Mouse (Mus musculus) midbrain, embryonic 14.5 days (tissue): ENCODE measurements around the gene Tmem217. TPM values are rescaled to one million over a fixed set of nuclear protein-coding genes. Genes with fewer than 3 reads are reported as not detected.

Experiments
- ATAC-seq: fragments of 200-750 bp; cut with Nextera tagmentation; 2 replicates; pipeline ENCODE4 v1.8.0; 2017; ENCODE audit warnings: moderate number of reproducible peaks, moderate library complexity; ENCODE audit not compliant: low FRiP score, low TSS enrichment
- DNase-seq: peaks from one replicate; pipeline ENCODE4 v3.0.0-alpha.2; 2015
- H3K27ac ChIP-seq: fragments of 300-500 bp; sonication (generic); replicated peaks from 2 replicates; pipeline ENCODE4 v1.5.1; 2014; ENCODE audit warnings: mild to moderate bottlenecking, low read depth, low read length, moderate library complexity
- H3K27me3 ChIP-seq: fragments of 300-500 bp; sonication (generic); 2 replicates; pipeline ENCODE4 v1.6.1; 2014; ENCODE audit warnings: low read length, control low read depth, mixed read lengths; ENCODE audit not compliant: control insufficient read depth, insufficient read depth
- H3K36me3 ChIP-seq: fragments of 300-500 bp; sonication (generic); 2 replicates; pipeline ENCODE4 v1.6.1; 2014; ENCODE audit warnings: low read length, control low read depth; ENCODE audit not compliant: control insufficient read depth, insufficient read depth
- H3K4me1 ChIP-seq: fragments of 300-500 bp; sonication (generic); 2 replicates; pipeline ENCODE4 v1.6.1; 2014; ENCODE audit warnings: mild to moderate bottlenecking, antibody characterized with exemption, low read length, control low read depth; ENCODE audit not compliant: control insufficient read depth, insufficient read depth
- H3K4me2 ChIP-seq: fragments of 300-500 bp; sonication (generic); 2 replicates; pipeline ENCODE4 v1.6.1; 2014; ENCODE audit warnings: mild to moderate bottlenecking, low read length, moderate library complexity
- H3K4me3 ChIP-seq: fragments of 300-500 bp; sonication (generic); replicated peaks from 2 replicates; pipeline ENCODE4 v1.5.1; 2014; ENCODE audit warnings: low read depth, low read length
- H3K9ac ChIP-seq: fragments of 300-500 bp; sonication (generic); replicated peaks from 2 replicates; pipeline ENCODE4 v1.6.1; 2014; ENCODE audit warnings: mild to moderate bottlenecking, low read length, moderate library complexity
- H3K9me3 ChIP-seq: fragments of 300-500 bp; sonication (generic); 2 replicates; pipeline ENCODE4 v1.6.1; 2016; ENCODE audit warnings: low read length, control low read depth, mixed read lengths; ENCODE audit not compliant: control insufficient read depth
- WGBS: fragments of 180-500 bp; shearing (Covaris S2); extraction: QIAGEN DNeasy Blood & Tissue Kit; methylation state at CpG from one replicate; pipeline ENCODE4 v1.1.7; 2014; 5-methylcytosine and 5-hydroxymethylcytosine counted together
- polyA plus RNA-seq: library from polyadenylated mRNA; unstranded; fragments of >200 nt; fragmentation: Nextera tagmentation; extraction: Ambion mirVana; gene quantifications from 2 replicates; pipeline ENCODE4 v1.2.1, GENCODE M21; 2014

Gene Tmem217
- polyA plus RNA-seq, 1 experiment from 2014 or later, result 0.49 TPM

DNA sequence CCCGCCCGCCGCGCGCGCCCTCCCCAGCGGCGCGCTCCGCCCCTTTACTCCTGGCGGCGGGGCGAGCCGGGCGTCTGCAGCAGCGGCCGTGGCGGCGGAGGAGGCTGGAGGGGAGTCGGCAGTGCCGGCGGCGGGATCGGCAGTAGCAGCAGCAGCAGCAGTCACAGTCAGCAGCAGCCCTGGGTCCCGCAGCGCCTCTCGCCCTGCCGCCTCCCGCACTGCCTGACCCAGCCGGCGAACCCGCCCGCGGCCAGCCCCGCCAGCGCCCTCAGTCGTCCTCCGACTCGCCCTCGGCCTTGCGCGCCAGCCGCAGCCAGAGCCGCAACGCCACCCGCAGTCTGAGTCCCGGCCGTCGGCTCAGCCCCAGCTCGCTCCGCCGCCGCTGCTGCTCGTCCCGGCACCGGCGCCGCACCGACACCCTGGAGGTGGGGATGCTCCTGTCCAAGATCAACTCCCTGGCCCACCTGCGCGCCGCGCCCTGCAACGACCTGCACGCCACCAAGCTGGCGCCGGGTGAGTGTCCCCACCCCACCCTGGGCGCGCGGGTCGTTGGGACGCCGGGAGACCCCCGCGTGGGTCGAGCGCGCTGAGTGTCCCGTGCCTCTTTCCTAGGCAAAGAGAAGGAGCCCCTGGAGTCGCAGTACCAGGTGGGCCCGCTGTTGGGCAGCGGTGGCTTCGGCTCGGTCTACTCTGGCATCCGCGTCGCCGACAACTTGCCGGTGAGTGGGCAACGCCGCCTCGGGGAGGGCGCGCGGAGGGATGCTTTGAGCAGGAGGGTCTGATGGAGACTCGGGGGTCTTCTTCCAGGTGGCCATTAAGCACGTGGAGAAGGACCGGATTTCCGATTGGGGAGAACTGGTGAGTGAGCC, 61.2 kb downstream of the Tmem217 start, which contains the start of gene Pim1:
Gene Pim1 (plus strand): TSS at position 41 of the 869 bp plus-strand sequence.
- H3K9me3 ChIP-seq, result no peaks in the 10 kb centered on the region
- ATAC-seq (no peak; the same call in none of the 2 replicates), DNase-seq (peak; percentile 81)
- no peaks in the 10 kb centered on the region for H3K27me3 ChIP-seq
- H3K4me3 ChIP-seq, result peak within 1 kb of the TSS; percentile 79
- WGBS, result under 1% methylated on average over 93 of the region's 99 CpGs
- peak within 1 kb of the TSS; percentile 79 for H3K9ac ChIP-seq
- peaks cover 11% of the 10 kb centered on the region for H3K36me3 ChIP-seq
- H3K4me2 ChIP-seq, result peak within 1 kb of the TSS; percentile 95
- H3K27ac ChIP-seq, result peak within 1 kb of the TSS; percentile 95
- H3K4me1 ChIP-seq, result peaks cover 19% of the 10 kb centered on the region

DNA sequence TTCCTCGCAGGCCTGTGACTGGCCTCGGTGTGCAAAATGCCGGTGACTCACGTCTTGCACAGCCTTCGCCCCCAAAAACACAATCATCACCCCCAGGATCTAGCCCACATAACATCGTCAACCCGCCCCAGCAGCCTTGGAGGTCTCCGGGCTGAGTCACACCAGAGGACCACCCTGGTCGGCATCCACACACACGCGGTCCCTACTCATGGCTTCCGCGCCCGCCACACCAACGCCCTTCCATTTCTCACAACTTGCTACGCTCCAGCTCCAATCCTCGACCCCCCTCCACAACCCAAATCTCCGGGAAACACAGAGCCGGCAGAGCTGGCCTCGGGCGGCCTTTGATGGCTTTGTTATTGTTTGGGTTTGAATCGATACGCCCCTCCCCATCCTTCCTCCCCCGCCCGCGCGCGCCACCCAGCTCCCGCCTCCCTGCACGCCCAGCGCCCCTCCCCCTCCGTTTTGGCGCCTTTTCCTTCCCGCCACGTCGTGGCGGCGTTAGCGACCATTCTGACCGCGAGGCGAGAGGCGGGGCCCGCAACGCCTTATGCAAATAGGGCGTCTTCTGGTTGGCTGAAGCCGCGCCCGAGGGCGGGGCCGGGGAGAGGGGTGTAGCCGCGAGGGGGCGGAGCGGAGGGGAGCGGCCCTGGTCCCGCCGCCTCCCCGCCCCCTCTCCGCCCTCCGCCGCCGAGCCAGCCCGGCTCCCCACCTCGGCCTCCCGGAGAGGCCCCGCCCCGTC, 62.0 kb downstream of the Tmem217 start:
- Histone ChIP-seq H3K9me3 (no peaks in the 10 kb centered on the region), H3K27me3 (no peaks in the 10 kb centered on the region), H3K4me3 (peak overlapping the region; percentile 79), H3K9ac (peak overlapping the region; percentile 79), H3K4me1 (peaks cover 19% of the 10 kb centered on the region), H3K4me2 (peak overlapping the region; percentile 95), H3K27ac (peak overlapping the region; percentile 95), H3K36me3 (peaks cover 11% of the 10 kb centered on the region)
- WGBS, result under 1% methylated on average over 55 of the region's 68 CpGs
- DNase-seq (peak; percentile 100), ATAC-seq (peak; percentile 93)

DNA sequence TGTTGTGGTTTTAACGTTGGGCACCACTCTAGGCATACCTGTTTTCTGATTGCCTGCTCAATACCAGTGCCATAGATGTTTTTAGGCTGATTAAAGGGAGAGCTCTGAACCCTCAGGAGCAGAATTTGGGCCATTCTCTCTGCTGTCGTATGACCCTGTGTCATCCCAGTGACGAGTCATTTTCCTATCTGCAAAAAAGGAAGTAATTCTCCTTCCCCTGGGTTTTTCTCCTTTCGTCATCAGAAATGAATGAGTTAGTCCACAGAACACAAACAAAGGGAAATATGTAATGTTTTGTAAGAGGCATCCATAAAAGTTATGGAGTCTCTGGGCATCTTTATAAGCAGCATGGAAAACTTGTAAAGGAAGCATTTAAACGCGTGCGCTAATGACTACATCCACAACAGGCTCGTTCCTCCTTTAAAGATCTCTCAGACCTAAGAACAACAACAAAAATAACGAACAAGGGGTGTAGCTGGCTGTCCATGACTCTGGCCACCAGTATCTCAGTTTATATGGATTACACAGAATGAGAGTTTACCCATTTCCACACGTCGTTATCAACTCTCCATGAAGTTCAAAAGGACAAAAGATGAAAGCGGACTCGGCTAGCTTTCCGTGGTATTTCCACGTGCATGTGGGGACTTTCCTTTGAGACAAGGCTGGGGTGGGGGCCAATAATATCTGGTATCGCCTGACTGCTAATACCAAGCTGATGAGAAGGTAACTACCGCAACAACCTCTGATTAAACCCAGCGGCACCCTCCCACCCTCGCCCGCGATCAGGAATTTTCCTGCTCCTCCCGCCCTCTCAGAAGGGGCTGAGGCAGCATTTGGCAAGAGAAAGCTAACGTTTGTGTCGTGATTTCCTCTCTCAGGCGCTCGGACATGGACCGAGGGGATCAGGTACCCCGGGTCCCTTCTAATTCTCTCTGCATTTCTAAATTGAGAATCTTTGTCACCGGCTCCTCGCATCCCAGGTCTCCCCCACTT, 62.9 kb downstream of the Tmem217 start:
- Histone ChIP-seq H3K9ac (peak overlapping the region; percentile 79), H3K27me3 (no peaks in the 10 kb centered on the region), H3K4me1 (peaks cover 19% of the 10 kb centered on the region), H3K9me3 (no peaks in the 10 kb centered on the region), H3K27ac (peak overlapping the region; percentile 95), H3K4me2 (peak overlapping the region; percentile 95), H3K36me3 (peaks cover 5% of the 10 kb centered on the region), H3K4me3 (peak overlapping the region; percentile 79)
- DNase-seq (peak; percentile 74), ATAC-seq (no peak)
- 5% methylated on average over 30 of the region's 30 CpGs for WGBS

DNA sequence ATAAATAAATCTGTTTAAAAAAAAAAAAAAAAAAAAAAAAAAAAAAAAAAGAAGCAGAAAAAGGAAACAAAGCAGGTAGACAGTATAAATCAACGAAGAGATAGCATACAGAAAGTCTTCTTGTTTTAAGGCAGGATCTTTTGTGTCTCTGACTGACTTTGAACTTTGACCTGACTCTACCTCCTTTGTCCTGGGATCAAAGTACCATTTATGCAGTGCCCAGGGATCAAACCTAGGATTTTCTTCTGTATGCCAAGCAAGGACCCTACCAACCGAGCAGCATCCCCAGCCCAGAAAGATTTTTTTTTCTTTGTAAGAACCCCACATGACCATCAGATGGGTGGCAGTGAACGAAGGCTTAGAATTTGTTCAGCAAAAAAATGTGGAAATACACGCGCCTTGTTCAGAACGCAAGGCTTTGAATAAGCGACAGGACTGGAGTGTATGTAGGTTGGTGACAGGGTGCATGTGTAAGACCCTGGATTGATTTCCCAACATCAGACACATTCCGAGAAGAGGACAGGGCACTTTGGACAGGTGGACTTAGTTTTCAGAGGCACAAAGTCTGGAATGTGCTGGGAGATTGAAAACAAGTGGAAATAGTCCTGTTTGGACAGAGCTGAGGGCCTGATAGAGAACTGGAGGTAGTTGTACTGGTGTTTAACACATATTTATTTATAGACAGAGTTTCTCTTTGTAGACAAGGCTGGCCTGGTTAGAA, 63.8 kb downstream of the Tmem217 start:
- H3K9ac ChIP-seq, result peak overlapping the region; percentile 79; the same call in 1 of the 2 replicates
- DNase-seq (no peak), ATAC-seq (no peak)
- H3K9me3 ChIP-seq, result no peaks in the 10 kb centered on the region
- no peak overlapping the region for H3K27ac ChIP-seq
- WGBS, result 71% methylated on average over 8 of the region's 8 CpGs
- no peaks in the 10 kb centered on the region for H3K27me3 ChIP-seq
- peak overlapping the region; percentile 95 for H3K4me2 ChIP-seq
- H3K4me3 ChIP-seq, result no peak overlapping the region
- no peaks in the 10 kb centered on the region for H3K36me3 ChIP-seq
- peaks cover 19% of the 10 kb centered on the region for H3K4me1 ChIP-seq

DNA sequence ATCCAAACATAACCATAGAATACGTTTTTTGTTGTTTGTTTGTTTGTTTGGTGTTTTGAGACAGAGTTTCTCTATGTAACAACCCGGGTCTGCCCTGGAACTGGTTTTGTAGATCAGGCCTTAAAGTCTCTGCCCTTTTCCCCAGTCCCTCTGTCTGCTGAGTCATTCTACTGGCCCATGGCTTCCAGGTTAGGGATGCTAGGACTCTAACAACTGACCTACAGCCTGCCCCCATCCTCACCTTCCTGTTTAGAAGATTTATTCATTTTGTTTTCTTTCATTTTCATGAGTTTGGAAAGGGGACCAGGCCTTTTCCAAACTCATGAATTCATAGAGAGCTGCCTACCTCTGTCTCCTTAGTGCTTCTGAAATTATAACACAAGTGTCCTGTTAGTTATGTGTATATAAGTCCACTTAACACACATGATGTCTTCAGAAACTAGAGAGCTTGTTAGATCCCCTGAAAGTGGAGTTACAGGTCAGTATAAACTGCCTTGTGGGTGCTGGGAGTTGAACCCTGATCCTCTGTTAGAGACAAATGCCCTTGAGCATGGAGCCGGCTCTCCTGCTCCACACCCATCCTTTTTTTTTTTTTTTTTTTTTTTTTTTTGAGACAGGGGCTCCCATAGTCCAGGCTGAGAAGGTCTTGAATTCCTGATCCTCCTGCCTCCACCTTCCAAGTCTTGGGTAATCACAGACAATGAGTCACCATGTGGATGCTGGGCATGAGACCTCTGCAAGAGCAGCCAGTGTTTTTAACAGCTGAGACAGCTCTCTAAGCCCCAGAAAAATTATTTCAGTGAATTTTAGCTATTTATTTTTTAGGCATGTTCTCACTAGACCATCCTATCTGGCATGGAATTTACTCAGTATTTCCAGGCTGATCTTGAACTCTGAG, 66.6 kb downstream of the Tmem217 start:
- Histone ChIP-seq H3K4me3 (no peak overlapping the region), H3K4me1 (peaks cover 8% of the 10 kb centered on the region), H3K36me3 (no peaks in the 10 kb centered on the region), H3K4me2 (no peak overlapping the region), H3K9ac (no peak overlapping the region), H3K27ac (no peak overlapping the region), H3K9me3 (no peaks in the 10 kb centered on the region), H3K27me3 (no peaks in the 10 kb centered on the region)
- WGBS, result 79% methylated on average over 3 of the region's 3 CpGs
- no peak for ATAC-seq
- no peak for DNase-seq

DNA sequence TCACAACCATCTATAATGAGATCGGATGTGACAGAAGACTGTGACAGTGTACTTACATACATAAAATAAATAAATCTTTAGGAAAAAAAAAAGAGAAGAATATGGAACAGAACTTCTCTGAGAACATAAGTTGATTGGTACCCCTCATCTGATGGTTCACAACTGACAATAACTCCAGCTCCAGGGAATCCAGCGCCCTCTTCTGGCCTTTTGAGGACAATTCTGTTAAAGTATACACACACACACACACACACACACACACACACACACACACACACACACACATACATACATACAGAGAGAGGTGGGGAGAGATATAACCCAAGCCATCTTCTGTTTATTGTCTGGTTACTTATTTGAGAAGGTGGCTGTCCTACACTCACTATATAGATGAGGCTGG, 67.8 kb downstream of the Tmem217 start:
- Histone ChIP-seq H3K36me3 (no peaks in the 10 kb centered on the region), H3K27ac (no peak overlapping the region), H3K9ac (no peak overlapping the region), H3K4me3 (no peak overlapping the region), H3K27me3 (no peaks in the 10 kb centered on the region), H3K4me2 (no peak overlapping the region), H3K4me1 (peaks cover 7% of the 10 kb centered on the region), H3K9me3 (no peaks in the 10 kb centered on the region)
- DNase-seq (no peak), ATAC-seq (no peak)
- 89% methylated on average over 2 of the region's 2 CpGs for WGBS

DNA sequence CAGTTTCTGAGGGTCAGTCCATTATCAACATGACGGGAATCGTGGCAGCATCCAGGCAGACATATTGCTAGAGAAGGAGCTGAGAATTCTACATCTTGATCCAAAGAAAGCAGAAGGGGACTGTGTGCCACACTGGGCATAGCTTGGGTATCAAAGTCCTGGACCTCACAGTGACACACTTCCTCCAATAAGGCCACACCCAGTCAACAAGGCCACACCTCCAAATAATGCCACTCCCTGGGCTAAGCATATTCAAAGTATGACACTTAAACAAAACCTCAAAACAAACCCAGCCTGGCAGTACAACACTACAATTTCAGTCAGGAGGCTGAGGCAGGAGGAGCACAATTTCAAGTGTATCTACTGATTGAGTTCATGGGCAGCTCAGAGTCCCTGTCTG, 68.9 kb downstream of the Tmem217 start:
- no peak for DNase-seq
- H3K4me1 ChIP-seq, result no peaks in the 10 kb centered on the region
- 96% methylated on average over 2 of the region's 2 CpGs for WGBS

More for the DNA sequence above, 68.9 kb downstream of the Tmem217 start:
- H3K4me2 ChIP-seq, result no peak overlapping the region
- H3K4me3 ChIP-seq, result no peak overlapping the region
- no peak overlapping the region for H3K27ac ChIP-seq
- no peaks in the 10 kb centered on the region for H3K9me3 ChIP-seq
- no peak for ATAC-seq
- H3K27me3 ChIP-seq, result no peaks in the 10 kb centered on the region
- no peak overlapping the region for H3K9ac ChIP-seq
- H3K36me3 ChIP-seq, result no peaks in the 10 kb centered on the region
